8 mouse cellular contexts compared by ENCODE assay signal in the genomic region with DNA sequence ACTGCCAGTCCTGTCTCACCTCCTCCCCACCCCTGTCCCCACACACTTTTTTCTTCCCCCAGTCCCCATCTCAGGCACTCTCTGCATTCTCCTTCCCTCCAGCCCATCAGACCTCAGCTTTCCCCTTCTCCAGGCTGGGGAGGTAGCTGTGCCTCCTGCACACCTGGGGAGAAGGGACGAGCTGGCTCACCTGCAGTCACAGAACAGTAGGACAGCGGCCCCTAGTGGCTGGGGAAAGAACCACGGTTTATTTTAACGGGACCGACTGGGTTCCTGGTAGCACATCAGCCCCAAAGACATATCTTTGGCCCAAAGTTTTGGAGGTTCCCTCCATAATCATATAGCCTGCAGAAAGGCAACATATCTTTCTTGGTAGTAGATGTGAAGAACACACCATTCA. TPM values are rescaled to one million over a fixed set of nuclear protein-coding genes. Genes with fewer than 3 reads are reported as not detected.
DNase-seq lines count a peak whose midpoint lies in the region; ATAC-seq and TF ChIP-seq lines count a peak whose summit lies in the region.

No protein-coding gene starts in this region.

- H3K79me2 ChIP-seq in C2C12 (ENCODE audit: control insufficient read depth, insufficient read depth) = no peaks in the 10 kb centered on the region

- no peak overlapping the region for H3K27ac ChIP-seq in forebrain, postnatal 0 days (ENCODE audit: low read depth, low read length)
- no peak overlapping the region for H3K27ac ChIP-seq in forebrain, embryonic 13.5 days

- H3K9ac ChIP-seq in forebrain, postnatal 0 days = no peak overlapping the region
- no peak overlapping the region for H3K9ac ChIP-seq in forebrain, embryonic 13.5 days

- H3K36me3 ChIP-seq in forebrain, postnatal 0 days (ENCODE audit: insufficient read depth) = no peaks in the 10 kb centered on the region
- no peaks in the 10 kb centered on the region for H3K36me3 ChIP-seq in forebrain, embryonic 13.5 days (ENCODE audit: poor library complexity, severe bottlenecking)
- no peaks in the 10 kb centered on the region for H3K36me3 ChIP-seq in C2C12 (ENCODE audit: control insufficient read depth, insufficient read depth)

- no peaks in the 10 kb centered on the region; the same call in 1 of the 2 replicates for H3K27me3 ChIP-seq in forebrain, postnatal 0 days (ENCODE audit: insufficient read depth, low read length)
- peaks cover 28% of the 10 kb centered on the region for H3K27me3 ChIP-seq in forebrain, embryonic 13.5 days
- H3K27me3 ChIP-seq in C2C12 (ENCODE audit: control insufficient read depth, insufficient read depth, insufficient read length) = peaks cover 35% of the 10 kb centered on the region

- H3K79me3 ChIP-seq in C2C12 (ENCODE audit: low read depth) = no peaks in the 10 kb centered on the region

- no peak overlapping the region for H3K4me2 ChIP-seq in forebrain, postnatal 0 days (ENCODE audit: low read depth)
- no peak overlapping the region for H3K4me2 ChIP-seq in forebrain, embryonic 13.5 days

- H3K4me3 ChIP-seq in forebrain, postnatal 0 days (ENCODE audit: low read depth, low read length) = no peak overlapping the region
- H3K4me3 ChIP-seq in forebrain, embryonic 13.5 days = no peak overlapping the region
- H3K4me3 ChIP-seq in C2C12 (ENCODE audit: insufficient read depth, poor library complexity, severe bottlenecking) = no peak overlapping the region

- DNase-seq in forebrain, postnatal 0 days = peak; percentile 70
- DNase-seq in brain, adult 2 months (ENCODE audit: low read depth, low spot score) = peak; percentile 87
- DNase-seq in layer of hippocampus, adult 18-20 months (ENCODE audit: low spot score in 2 of 2) = peak; percentile 69 to 88
- DNase-seq in spleen, postnatal 4 days (ENCODE audit: low spot score in 2 of 2) = peak; percentile 74 to 93

- peaks cover 13% of the 10 kb centered on the region; the same call in 1 of the 2 replicates for H3K4me1 ChIP-seq in forebrain, postnatal 0 days (ENCODE audit: insufficient read depth)
- peaks cover 22% of the 10 kb centered on the region for H3K4me1 ChIP-seq in forebrain, embryonic 13.5 days

- TF ChIP-seq CTCF in forebrain, postnatal 0 days (IDR thresholded peaks at IDR 0.05; ENCODE audit: low read depth) = peak; percentile 85
- peak; percentile 65 for TF ChIP-seq CTCF in C2C12 (IDR thresholded peaks at IDR 0.05; ENCODE audit: control insufficient read depth, insufficient read depth, insufficient read length)

- H3ac ChIP-seq in C2C12 (ENCODE audit: control insufficient read depth, insufficient read length, low read depth) = no peak overlapping the region

- no peak for ATAC-seq in forebrain, postnatal 0 days
- no peak for ATAC-seq in forebrain, embryonic 13.5 days
- peak; percentile 74 for ATAC-seq in erythroid progenitor cell, adult 5-6 weeks (replicated peaks; ENCODE audit: low FRiP score, poor library complexity, severe bottlenecking)
- ATAC-seq in megakaryocyte, adult 5-6 weeks (ENCODE audit: poor library complexity, severe bottlenecking) = peak; percentile 73

- no peaks in the 10 kb centered on the region for H3K9me3 ChIP-seq in forebrain, postnatal 0 days (ENCODE audit: low read length)
- no peaks in the 10 kb centered on the region for H3K9me3 ChIP-seq in forebrain, embryonic 13.5 days (replicated peaks)

- WGBS in forebrain, postnatal 0 days = 1% methylated on average over 5 of the region's 5 CpGs
- 2% methylated on average over 5 of the region's 5 CpGs for WGBS in forebrain, embryonic 13.5 days

TF ChIP-seq in C2C12, 6 proteins besides CTCF, POLR2A, EP300 and RAD21:
- no peak for TF ChIP-seq MAX (IDR thresholded peaks at IDR 0.05)

RNA-seq across cellular contexts. Expression of gene Adgrl1, which starts 6.0 kb away (rescaled TPM):
- total RNA-seq in forebrain, postnatal 0 days (2014; rRNA removed) = 248 and 259 TPM in 2 replicates
- 38.5 and 56.5 TPM in 2 replicates for polyA plus RNA-seq in forebrain, postnatal 0 days (2015; fragmentation: Nextera tagmentation; extraction: Ambion mirVana)
- polyA plus RNA-seq in forebrain, embryonic 13.5 days (2015; fragmentation: Nextera tagmentation; extraction: Ambion mirVana) = 32.8 and 38.5 TPM in 2 replicates
- 16.6 TPM for polyA plus RNA-seq in C2C12 (2012; fragmentation: generic; extraction: Trizol)
- 0.84 and 7.6 TPM in 2 replicates for total RNA-seq in erythroid progenitor cell, adult 5-6 weeks (2015; ENCODE audit: low replicate concordance)
- total RNA-seq in erythroid progenitor cell, adult 5-6 weeks (2017; ENCODE audit: low replicate concordance) = 0.26 and 0.30 TPM in 2 replicates
- total RNA-seq in layer of hippocampus, adult 18-20 months (2021) = 100 to 1,000 TPM; 306 to 309 TPM
- total RNA-seq in megakaryocyte, adult 5-6 weeks (2015) = 2.4 and 3.6 TPM in 2 replicates
- total RNA-seq in megakaryocyte, adult 5-6 weeks (2017) = 1.7 TPM in 2 replicates

Comparison
In these comparisons a context has a peak if more than half of its experiments do, and no peak if none do; other contexts are left out.
1. ATAC-seq: peak in erythroid progenitor cell, adult 5-6 weeks (single experiment) and megakaryocyte, adult 5-6 weeks (single experiment); none in forebrain, postnatal 0 days (single experiment) and forebrain, embryonic 13.5 days (single experiment).
2. RNA of gene Adgrl1, which starts 6.0 kb away (total RNA-seq): 306 to 309 TPM in layer of hippocampus, adult 18-20 months and 248 to 259 TPM in forebrain, postnatal 0 days; 1.7 to 3.6 TPM in megakaryocyte, adult 5-6 weeks and 0.26 to 7.6 TPM in erythroid progenitor cell, adult 5-6 weeks; every median in the first group is over 10 times any median in the second.
3. Peak in every context shown above with its lines, with median percentiles within 50 percentile points of each other: DNase-seq.